Mouse (Mus musculus): ENCODE measurements around the gene 1700013H16Rik.
"Not testable (repeated sequence)": the region's sequence is repeated elsewhere in the genome, so short reads cannot be mapped to it uniquely, and the experiment has no call there.

1700013H16Rik gene

GRCm38 (mm10) chrX:53757736-53758135 lies at the start of gene 1700013H16Rik:
Gene 1700013H16Rik, minus strand, starts transcription at chrX:53757831.
- DNase-seq (ENCODE audit: low spot score) = no peak

DNA sequence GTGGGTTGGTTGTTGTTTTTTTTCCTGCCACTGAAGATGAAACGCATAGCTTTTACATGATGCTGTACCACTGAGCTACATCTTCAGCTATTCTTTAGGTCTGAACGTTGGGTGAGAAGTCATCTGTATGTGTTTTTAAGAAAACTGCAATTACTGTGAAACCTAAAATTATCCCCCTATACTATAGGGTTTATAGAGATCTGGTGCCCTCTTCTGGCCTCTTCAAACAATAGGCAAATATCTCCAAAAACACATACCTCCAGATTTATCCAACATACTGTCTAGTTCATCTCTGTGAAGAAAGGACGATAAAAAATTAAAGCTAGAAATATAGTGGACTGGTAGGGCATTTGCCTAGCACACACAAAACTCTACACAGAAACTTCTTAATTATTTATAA lies 41.4 kb upstream of the 1700013H16Rik start:
- DNase-seq (ENCODE audit: low spot score) = no peak

- not testable (repeated sequence) for DNase-seq (ENCODE audit: low spot score)
Measured at GRCm38 (mm10) chrX:53797519-53797918, 39.9 kb upstream of the 1700013H16Rik start, which contains the start of gene Xlr. Gene Xlr, minus strand, starts transcription at chrX:53797706.

- DNase-seq (ENCODE audit: low spot score) = no peak
Measured at GRCm38 (mm10) chrX:53776276-53776675, 18.6 kb upstream of the 1700013H16Rik start, which contains the start of gene Zfp36l3. Gene Zfp36l3, minus strand, starts transcription at chrX:53776394.

DNA sequence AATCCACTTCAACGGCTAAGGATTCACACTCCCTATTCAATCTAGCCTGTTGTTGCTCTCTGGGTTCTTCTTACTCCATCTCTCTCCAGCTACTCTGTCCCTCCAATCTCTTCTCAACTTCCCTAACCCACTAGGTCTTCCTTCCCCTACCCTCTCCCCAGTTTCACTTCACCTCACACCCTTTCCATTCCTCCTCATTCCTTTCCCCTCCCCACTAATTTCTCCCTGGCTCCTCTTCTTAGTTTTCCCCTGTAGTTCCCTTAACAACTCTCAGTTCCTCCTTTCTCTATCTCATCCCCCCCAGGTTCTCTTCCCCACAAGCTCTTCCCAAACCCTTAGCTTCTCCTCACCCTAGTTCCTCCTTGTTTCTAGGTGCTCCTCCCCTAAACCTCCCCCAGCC lies 4.8 kb downstream of the 1700013H16Rik start:
- DNase-seq (ENCODE audit: low spot score) = no peak

GRCm38 (mm10) chrX:53728967-53729366 lies 28.7 kb downstream of the 1700013H16Rik start:
- DNase-seq (ENCODE audit: low spot score) = no peak

- DNase-seq (ENCODE audit: low spot score) = no peak
Measured at GRCm38 (mm10) chrX:53724596-53724995, 33.0 kb downstream of the 1700013H16Rik start, which contains the start of gene 4930502E18Rik. Gene 4930502E18Rik, plus strand, starts transcription at chrX:53724826.

- no peak for DNase-seq (ENCODE audit: low spot score)
Measured at GRCm38 (mm10) chrX:53716323-53717182, 41.1 kb downstream of the 1700013H16Rik start.

DNA sequence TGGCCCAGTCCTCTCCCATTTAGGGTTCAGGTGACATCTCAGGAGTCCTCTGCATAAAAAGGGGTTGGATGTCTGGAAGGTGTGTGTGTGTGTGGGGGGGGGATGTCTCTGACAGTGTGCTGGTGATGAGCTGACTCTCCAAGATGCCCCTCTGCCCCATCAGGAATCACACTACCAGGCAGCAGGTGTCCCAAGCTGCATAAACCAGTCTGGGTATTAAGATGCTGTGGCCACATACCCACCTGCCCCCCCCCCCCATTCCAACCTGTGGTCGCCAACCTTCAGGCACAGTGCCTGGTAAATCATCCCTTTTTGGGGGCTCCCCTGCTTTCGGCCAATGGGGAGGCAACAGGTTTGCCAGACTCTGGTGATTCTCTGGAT lies 41.7 kb downstream of the 1700013H16Rik start:
- no peak for DNase-seq (ENCODE audit: low spot score)

GRCm38 (mm10) chrX:53702673-53703072 lies 55.0 kb downstream of the 1700013H16Rik start:
- DNase-seq (ENCODE audit: low spot score) = no peak

DNA sequence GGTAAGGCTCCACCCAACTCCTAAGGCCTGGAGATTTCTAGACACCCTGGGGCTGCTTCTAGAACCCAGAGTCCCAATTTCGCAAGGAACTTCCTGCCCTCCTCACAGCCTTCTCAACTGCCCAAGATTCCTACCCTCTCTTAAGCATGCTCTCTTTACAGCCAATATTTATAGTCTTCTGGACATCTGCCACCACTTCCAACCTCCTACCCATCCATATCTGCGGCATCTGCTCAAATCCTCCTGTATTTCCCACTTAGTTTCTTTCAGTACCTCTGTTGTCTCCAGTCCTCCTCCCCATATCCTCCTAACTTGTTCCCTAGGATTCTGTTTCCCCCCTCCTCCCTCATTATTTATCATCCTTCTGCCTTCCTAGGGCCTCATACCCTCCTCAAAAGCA lies 58.4 kb downstream of the 1700013H16Rik start:
- no peak for DNase-seq (ENCODE audit: low spot score)

- DNase-seq (ENCODE audit: low spot score) = no peak
Measured at GRCm38 (mm10) chrX:53694008-53694777, 63.4 kb downstream of the 1700013H16Rik start.

- DNase-seq (ENCODE audit: low spot score) = no peak
Measured at GRCm38 (mm10) chrX:53693141-53693540, 64.5 kb downstream of the 1700013H16Rik start.

All from urinary bladder, postnatal 25 days (tissue).